Mouse (Mus musculus): ENCODE results near the gene Haus4.

Gene Haus4

DNA sequence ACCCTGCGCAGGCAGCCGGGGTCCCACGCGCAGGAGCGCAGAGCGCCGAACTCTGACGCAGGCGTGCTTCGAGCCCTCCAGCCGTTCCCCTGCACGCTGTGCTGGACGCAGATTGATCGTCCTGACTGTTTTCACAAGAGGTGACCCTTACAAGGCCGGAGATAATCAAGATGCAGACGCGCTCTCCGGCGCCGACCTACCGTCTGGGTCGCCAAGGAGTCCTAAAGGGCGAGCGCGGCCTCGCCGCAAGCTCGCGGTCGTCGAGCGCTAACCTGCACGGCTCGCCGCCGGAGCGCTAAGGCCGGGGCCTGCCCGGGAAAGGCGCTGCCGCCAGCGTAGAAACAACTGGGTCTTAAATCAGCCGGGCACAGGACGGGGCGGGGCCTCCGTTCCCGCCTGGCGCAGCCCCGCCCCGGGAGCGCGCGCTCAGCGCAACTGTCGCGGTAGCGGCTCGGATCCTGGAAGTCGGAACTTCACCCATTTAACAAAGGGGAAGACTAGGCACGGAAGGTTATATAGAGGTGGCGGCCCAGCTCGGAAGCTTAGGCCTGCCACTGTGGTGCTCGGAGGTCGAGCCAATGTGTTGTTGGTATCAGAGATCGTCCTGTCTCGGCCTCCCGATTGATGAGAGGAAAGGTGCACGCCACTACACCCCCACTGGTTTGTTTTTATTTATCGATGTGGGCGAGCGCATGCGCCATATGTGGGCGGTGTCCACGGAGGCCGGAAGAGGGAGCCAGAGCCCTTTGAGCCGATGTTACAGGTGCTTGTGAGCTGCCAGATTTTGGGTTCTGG, at the start of gene Haus4:
Gene Haus4, minus strand, starts transcription at position 642 of the 795 bp plus-strand sequence.
- peak; percentile 92 for DNase-seq (ENCODE audit: extremely low spot score)

DNA sequence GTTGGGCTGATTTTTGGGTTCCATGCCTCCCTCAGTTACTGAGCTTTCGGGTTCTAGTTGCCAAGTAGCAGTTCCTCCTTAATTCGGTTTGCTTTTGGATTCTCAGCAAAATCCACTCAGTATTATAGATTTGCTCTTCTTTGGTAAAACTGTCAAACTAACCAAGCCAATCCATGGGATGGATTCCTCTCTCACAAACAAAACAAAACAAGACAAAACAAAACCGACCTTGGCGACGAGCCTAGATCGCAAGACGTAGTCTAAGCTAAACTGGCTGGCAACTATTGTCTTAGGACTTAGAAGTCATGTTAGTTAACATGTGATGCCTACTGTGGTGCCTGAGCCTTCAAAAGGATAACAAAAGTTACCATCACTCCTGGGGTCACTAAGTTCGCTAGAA, 49.3 kb upstream of the Haus4 start:
- no peak for DNase-seq (ENCODE audit: extremely low spot score)

DNA sequence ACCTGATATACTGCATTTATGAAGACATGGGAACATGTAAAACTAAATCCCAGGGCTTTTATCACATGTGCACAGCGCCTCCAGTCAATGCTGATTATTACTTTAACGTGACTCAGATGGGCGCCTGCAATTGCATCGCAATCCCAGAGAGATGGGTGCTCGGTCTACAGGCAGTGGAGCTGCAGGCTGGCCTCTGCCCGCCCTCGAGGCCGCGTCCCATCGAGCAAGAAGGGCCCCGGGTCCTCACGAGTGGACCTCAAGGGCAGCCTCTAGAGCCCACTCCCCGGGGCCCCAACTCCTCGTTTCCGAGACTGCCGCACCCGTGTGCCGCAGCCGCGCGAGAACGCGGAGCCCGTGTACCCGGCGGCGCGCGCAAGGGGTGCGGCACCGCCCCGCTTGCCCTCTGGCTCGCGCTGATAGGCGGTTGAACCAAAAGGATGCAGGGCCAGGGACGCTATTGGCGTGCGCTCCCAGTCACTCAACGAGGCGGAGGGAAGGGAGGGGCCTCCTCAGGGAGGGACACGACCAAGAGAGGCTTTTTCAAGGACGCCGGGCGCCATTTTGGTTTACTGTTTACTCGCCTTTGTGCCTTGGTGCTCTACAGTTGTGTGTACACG, 48.7 kb upstream of the Haus4 start:
- peak; percentile 94 for DNase-seq (ENCODE audit: extremely low spot score)

DNA sequence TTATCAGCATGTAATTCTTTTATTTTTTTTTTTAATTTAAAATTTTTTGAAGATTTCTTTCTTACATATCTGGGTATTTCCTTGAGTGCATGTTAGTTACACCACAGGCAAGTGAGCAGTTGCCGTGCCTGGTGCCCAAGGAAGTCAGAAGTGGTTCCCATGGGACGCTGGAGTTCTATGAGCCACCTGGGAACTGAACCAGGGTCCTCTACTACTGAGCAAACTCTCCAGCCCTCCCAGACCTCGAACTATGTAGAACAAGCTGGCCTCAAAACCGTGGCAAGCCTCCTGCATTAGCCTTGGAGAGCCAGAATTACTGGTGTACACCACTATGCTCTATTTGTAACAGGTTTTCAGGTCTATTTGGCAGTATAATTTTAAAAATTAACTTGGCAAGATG, 48.2 kb upstream of the Haus4 start:
- no peak for DNase-seq (ENCODE audit: extremely low spot score)

DNA sequence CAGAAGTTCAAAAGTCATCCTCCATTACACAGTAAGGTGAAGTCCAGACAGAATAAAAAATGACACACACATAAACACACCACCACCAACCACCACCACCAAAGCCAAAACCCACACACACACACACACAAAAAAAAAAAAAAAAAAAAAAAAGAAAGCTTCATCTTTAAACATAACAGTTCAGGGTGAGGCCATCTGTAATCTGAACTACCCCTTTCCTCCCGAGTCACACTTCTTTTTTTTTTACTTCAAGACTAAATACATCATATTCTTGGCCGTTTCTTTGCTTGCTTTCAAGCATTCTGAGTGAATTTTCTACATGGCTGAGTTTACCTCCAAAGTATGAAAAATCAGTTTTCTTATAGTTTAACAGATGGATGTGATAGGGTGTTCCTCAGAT, 47.2 kb upstream of the Haus4 start:
- DNase-seq (ENCODE audit: extremely low spot score), result no peak

DNA sequence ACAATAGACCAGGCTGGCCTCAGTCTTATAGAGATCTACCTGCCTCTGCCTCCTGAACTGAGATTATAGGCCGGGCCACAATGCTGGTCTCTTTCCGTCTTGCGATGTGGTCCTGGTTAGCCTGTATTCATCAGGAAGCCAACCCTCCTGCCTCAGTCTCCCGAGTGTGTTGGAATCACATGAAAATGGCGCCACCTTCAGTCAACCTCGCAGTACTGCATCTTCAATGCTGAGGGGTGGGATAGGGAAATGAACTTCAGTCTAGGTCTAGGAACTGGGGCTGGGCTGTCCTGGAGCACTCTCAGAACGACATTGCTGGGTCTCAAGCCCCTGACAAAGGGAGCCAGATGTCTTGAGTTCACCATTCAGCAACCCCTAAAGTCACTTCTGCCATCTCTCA, 42.7 kb upstream of the Haus4 start:
- no peak for DNase-seq (ENCODE audit: extremely low spot score)

DNA sequence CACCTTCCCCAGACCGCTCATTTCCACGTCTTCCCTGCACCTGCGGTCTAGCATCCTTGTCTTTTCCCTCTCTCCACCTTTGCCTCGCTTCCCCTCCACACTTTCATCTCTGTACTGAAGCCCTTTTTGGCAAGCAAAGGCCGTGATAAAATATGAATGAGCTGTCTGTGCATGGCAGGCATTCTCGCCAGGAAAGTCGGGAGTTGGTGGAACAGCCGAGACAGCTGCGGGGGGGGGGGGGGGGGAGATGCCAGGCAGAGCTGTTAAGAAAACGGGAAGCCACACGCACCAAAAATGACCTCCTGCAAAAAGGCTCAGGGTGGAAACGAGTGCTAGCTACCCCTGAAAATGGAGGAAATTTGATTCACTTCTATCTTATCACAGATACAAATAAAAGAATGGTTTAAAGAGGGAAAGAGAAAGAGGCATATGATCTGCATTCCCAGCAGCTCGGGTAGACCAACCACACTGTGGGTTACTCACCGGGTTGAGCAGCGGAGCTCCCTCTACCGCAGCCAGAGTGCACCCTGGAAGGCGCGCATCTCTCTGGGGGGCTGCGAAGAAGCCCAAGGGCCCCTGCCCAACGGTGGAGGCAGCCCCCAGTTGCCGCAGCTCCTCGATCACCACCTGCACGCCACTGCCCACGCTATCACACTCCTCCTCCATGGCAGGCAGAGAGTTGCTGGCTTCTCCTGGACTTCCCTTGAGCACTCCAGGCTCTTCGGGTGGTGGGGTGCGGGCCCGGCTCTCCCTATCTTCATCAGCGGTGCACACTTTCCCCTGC, 40.4 kb upstream of the Haus4 start:
- no peak for DNase-seq (ENCODE audit: extremely low spot score)

DNA sequence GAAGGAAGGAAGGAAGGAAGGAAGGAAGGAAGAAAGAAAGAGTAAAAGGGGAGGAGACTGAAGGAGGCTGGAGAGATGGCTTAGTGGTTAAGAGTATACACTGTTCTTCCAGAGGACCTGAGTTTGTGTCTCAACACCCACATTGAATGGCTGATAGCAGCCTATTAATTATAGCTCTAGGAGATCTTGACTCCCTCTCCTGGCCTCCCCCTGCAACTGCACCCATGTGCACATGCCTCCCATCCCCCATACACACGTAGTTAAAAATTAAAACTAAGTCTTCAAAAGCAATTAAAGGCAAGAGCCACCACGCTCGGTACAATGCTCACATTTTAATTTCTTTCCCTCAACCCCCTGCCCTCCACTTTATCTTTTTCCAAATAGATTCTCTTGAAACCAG, 39.6 kb upstream of the Haus4 start:
- no peak for DNase-seq (ENCODE audit: extremely low spot score)

DNA sequence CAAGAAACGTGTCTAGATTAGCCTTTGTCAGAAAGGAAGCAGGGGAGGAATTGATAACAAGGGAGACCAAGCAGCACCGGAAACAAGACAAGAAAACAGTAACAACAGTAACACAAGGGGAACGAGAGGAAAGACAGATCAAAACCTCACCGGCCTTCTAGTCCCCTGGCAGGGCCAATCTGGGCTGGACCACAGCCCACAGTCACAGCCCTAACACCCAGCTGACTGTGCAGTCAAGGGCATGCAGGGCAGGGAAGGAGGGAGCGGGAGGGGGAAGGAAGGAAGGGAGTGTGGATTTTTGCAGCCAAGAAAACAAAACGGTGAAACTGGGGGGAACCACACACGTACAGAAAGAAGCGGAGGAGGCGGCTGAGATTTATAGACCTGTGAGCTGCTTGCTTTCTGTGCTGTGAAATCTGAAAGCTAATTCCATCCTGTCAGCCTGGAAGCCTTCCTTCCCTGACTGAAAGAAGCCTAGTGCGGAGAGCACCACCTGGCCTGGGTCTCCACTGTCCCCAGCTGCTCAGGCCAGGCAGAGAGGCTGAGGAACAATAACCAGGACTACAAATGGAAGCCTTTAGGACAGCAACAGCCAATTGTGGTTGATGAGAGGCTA, 38.0 kb upstream of the Haus4 start:
- DNase-seq (ENCODE audit: extremely low spot score), result no peak

DNA sequence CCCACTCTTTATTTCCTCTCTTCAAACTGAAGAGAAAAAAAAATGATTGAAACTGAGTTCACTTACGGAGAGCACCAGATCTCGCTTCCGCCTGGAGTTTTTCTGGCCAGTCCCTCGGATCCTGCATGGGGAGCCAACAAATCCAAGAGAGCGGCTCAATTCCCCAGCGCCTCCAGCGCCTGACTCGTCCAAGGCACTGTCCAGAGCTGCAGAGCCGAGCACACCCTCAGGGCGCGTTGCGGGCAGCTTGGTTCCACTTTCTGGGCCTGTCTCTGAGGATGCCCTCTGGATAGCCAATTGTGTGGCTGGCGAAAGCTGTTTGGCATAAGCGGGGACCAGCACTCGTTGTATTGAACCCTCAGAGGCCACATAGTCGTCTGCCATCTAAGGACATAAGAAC, 36.6 kb upstream of the Haus4 start:
- DNase-seq (ENCODE audit: extremely low spot score), result no peak

DNA sequence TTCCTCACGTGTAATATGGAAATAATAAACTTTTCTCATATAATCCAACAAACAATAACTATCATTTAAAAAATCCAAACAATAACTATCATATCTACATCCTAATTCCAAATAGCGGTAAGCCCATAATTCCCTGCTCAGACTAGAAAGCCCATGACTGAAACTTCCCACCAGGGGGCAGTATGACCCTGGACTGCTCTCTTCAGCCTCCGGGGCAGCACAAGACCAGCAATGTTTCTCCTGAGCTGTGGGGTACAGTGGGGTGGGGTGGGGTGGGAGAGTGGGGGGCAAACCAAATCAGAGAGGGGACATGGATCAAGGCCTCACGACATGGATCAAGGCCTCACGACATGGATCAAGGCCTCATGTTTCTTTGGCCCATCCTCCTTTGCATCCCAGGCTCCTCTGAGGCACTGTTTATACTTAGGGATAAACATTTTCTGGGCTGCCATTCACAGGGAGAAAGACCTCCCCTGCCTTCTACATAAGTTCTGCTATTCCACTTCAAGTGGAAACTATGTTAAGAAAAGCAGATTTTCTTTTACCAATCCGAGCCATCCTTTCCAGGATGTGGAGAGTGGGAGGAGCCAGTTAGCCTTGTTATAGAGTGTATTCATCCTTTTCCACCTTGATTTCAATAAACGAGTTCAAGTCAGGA, 29.4 kb upstream of the Haus4 start:
- peak; percentile 67 for DNase-seq (ENCODE audit: extremely low spot score)

DNA sequence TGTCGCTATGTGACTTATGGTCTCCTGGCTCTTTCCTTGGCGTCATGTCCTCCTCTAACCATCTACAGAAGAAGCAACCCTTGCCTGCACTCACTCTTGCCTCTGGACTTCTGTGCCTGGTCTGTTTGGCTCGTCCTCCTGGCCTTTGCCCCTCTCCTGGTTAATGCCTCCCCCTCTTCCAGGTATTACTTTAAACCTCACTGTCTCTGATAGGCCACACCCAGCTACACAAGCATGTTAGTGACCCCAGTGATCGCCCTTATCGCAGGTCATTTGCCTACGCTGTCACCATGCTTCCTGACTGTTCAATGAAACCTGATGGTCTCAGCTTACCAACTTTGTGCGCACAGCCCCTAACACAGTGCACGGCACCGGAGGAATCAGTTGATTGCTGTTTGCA, 28.1 kb upstream of the Haus4 start:
- no peak for DNase-seq (ENCODE audit: extremely low spot score)

DNA sequence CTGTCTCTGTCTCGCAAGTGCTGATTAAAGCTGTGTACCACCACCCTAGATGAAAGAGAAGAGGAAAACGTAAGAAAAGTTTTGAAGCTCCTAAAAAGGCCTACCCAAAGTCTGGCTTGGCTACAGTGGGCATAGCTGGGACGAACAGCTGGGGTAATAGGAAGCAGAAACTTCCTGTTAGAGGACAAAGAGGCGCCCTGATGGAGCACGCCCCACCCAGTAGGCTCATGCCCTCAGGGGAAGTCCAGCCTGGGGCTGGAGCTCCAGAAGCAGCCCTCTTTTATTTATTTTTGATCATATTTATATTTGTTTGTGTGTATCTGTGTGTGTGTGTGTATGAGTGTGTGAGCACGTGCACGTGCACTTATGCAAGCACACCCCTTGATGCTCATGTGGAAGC, 25.2 kb upstream of the Haus4 start:
- no peak for DNase-seq (ENCODE audit: extremely low spot score)

DNA sequence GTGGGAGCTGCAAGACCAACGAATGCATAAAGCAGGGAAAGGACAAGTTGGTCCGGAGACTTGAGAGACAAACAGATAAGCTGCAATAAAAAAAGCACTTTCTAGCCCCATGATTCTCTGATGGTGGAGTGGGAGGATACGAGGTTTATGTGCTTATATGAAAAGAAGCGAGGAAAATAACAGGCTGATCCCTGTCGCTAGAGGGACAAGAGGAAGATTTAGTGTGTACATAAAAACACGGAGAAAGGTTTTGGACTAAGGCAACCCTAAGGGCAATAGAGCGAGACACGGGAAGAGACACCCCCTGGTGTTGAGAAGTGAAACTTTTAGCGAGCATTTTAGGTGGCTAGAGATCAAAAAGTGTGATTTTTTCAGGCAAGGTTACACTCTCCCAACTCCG, 23.6 kb upstream of the Haus4 start:
- DNase-seq (ENCODE audit: extremely low spot score), result no peak

DNA sequence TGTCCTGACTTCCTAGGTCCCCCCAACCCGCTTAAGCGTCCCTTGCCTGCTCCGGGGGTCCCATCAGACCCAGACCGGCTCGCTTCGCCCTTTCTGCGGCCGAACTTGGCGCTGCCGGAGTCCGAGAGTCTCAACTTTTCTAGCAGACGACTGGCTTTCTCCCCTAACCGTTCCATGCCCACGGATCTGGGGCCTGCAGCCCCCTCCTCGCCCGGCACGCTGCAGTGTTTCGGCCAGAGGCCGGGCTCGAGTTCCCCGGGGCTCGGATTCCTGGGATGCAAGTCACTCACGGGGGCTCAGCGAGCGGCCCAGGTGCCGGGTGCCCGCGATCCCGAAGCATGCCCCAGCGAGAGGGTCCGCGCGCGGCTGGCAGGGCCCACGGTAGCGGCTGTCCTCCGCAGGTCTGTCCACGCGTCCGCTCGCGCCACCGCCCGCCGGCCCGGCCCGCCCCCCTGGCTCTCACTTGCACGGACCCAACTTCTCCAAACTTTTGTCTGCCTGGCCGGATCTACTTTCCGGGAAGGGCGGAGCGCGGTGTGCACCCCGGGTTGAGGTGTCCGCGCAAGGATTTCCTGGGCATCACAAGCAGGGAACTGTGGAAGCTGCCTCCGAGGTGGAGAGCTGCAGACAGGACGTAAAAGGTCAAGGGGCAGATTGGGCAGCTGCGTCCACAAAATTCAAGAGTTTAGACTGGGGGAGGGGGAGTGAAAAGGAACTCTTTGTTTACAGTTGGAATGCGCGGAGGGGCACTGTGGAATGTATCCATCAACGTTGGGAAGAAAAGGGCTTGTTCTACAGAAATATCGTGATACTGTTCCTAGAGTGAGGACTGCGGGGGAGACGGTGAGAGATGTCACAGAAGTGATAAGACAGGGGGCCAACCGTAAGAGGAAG, 22.9 kb upstream of the Haus4 start, which contains the start of gene Ajuba:
Gene Ajuba, minus strand, starts transcription at position 470 of the 894 bp plus-strand sequence.
- peak; percentile 97 for DNase-seq (ENCODE audit: extremely low spot score)

DNA sequence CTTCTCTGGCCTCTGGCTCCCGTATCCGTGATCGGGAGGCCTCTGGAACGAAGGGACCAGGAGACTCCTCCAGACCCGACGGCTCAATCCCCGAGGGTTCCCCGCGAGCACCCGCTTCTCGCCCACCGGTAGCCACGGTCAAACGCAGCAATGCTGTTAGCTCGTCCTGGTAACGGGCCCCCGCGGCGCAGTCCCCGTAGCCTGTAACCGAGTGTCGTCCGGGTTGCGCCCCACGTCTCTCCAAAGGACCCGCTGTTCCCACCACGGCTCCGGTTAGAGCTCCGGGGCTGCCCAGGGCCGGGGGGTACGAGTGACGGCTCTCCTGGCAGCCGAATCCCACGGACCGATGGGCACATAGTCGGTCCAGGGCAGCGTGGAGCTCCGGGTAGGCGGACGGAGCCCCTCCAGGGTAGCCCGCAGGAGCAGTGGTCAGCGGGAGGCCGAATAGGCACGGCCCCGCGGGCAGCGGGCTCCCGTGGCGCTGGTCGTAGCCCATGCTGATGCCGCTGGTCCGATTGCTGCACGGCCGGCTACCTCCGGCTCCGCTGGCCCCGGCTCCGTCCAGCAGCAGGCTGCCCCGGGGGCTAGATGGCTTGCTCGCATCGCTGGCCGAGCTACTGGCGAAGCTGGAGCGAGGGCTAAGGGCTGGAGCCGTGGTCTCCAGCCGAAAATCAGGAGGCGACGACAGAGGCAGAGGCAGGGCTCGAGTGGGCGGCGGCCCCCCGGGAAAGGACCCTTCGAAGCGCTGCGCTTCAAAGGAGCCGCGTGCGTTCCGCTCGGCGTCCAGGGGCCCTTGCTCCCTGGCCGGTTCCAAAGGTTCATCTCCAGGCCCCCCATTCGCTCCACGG, 22.0 kb upstream of the Haus4 start:
- DNase-seq (ENCODE audit: extremely low spot score), result peak; percentile 63

DNA sequence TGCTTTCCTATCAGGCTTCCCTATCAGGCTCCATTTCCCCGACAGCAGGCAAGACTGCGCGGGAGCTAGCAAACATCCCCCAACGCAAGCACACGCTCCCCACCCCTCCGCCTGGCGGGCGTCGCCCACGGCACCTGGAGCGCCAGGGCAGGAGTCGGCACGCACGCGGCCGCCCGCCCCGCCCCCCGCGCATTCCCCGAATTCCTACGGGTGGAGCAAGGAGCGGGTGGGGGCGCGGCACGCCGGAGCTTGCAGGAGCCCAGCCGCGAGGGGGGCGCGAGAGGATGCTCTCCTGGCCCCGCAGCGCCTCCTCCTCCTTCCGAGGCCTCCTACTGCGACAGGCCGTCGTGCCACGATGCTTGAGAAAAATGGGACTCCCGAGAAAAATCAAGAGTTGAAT, 21.2 kb upstream of the Haus4 start:
- peak; percentile 88 for DNase-seq (ENCODE audit: extremely low spot score)

DNA sequence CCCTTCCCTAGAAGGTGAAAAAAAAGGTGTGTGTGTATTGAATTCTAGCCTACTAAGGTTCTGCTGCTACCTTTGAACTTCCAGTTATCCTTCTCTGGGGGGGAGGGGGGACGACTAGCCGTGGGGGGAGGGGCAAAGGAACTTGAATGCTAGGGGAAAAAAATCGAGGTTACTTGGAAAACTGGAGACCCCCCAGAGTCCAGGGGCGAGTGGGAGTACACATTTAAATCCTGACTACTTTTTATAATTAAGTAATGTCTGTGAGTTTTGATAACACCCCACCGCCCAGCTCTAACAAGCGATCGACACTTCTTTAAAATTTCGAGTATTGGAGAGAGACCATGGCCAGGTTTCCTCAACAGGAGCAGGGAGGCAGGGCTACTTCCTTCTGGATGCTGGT, 20.6 kb upstream of the Haus4 start:
- DNase-seq (ENCODE audit: extremely low spot score), result no peak

DNA sequence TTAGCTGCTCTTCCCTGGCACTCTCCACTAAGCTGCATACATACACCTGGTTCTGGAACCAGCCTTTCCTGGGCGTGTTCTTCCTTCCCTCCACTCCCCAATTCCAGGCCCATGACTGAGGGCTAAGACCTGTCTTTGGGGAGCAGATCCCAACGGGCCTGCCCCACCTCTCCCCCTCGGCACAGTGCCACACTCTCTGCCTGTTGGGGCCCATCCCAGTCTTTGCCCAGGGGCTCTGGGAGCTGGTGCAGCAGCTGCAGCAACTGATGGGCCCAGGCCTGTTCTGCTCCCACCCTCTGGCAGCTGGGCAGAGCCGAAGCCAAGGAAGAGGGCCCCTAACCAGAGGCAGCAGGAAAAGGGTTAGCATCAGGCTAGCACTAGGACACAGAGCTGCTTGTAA, 19.8 kb upstream of the Haus4 start:
- no peak for DNase-seq (ENCODE audit: extremely low spot score)
